Mouse (Mus musculus) lung, embryonic 15.5 days (tissue): ENCODE results near the gene Mmrn1. TPM values are rescaled to one million over a fixed set of nuclear protein-coding genes. Genes with fewer than 3 reads are reported as not detected.
A peak's percentile ranks its signal among the peaks of the same experiment; 100 is the strongest.
"Not testable (repeated sequence)": the region's sequence is repeated elsewhere in the genome, so short reads cannot be mapped to it uniquely, and the experiment has no call there.

Experiments
- ATAC-seq: fragments of 200-750 bp; cut with Nextera tagmentation; 2 replicates; pipeline ENCODE4 v1.8.0; 2017; ENCODE audit warnings: moderate number of reproducible peaks, borderline replicate concordance; ENCODE audit not compliant: low FRiP score, low TSS enrichment; ENCODE audit errors: extremely low read depth
- H3K27ac ChIP-seq: fragments of 300-500 bp; sonication (generic); 2 replicates; pipeline ENCODE4 v1.5.1; 2015; ENCODE audit warnings: moderate library complexity, mild to moderate bottlenecking, inconsistent platforms
- H3K27me3 ChIP-seq: fragments of 300-500 bp; sonication (generic); 2 replicates; pipeline ENCODE4 v1.6.1; 2015; ENCODE audit warnings: inconsistent platforms
- H3K36me3 ChIP-seq: fragments of 300-500 bp; sonication (generic); 2 replicates; pipeline ENCODE4 v1.6.1; 2015; ENCODE audit warnings: inconsistent platforms
- H3K4me1 ChIP-seq: fragments of 300-500 bp; sonication (generic); 2 replicates; pipeline ENCODE4 v1.6.1; 2015; ENCODE audit warnings: inconsistent platforms
- H3K4me2 ChIP-seq: fragments of 300-500 bp; sonication (generic); 2 replicates; pipeline ENCODE4 v1.6.1; 2015; ENCODE audit warnings: inconsistent platforms, mild to moderate bottlenecking, moderate library complexity
- H3K4me3 ChIP-seq: fragments of 300-500 bp; sonication (generic); 2 replicates; pipeline ENCODE4 v1.5.1; 2015; ENCODE audit warnings: mild to moderate bottlenecking, inconsistent platforms
- H3K9ac ChIP-seq: fragments of 300-500 bp; sonication (generic); 2 replicates; pipeline ENCODE4 v1.6.1; 2015; ENCODE audit warnings: inconsistent platforms
- H3K9me3 ChIP-seq: fragments of 300-500 bp; sonication (generic); 2 replicates; pipeline ENCODE4 v1.6.1; 2016; ENCODE audit warnings: inconsistent platforms
- WGBS: fragments of 180-500 bp; shearing (Covaris S2); methylation state at CpG from one replicate; pipeline ENCODE4 v1.1.7; 2015; 5-methylcytosine and 5-hydroxymethylcytosine counted together
- polyA plus RNA-seq: library from polyadenylated mRNA; unstranded; fragments of >200 nt; fragmentation: Nextera tagmentation; extraction: Ambion mirVana; gene quantifications from 2 replicates; pipeline ENCODE4 v1.2.1, GENCODE M21; 2015

Mmrn1 gene
- polyA plus RNA-seq: 22.0 and 22.8 TPM in 2 replicates

DNA sequence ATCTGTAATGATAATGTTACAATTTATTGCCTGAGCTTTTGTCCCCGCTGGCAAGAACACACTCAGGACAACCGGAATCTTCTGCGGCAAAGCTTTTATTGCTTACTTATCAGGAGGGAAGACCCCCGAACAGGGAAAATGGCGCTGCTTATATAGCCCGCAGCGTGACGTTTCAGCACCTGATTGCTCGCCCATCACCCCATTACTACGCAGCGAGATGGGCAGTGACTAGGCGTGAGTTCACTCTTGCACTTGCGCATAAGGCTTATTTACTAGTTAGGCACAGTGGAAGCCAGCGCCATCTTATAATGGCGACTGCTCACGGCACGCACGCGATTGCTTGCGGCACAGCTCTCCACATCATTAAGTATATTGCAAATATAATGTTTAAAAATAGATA, at the start of gene Mmrn1:
TSS of gene Mmrn1 (plus strand) at position 301 of the 400 bp plus-strand sequence.
- WGBS: 94% methylated on average over 20 of the region's 20 CpGs
- H3K4me3 ChIP-seq, H3K36me3 ChIP-seq, H3K27ac ChIP-seq, H3K9me3 ChIP-seq, H3K4me2 ChIP-seq, ATAC-seq, H3K4me1 ChIP-seq, H3K27me3 ChIP-seq, H3K9ac ChIP-seq: not testable (repeated sequence)

DNA sequence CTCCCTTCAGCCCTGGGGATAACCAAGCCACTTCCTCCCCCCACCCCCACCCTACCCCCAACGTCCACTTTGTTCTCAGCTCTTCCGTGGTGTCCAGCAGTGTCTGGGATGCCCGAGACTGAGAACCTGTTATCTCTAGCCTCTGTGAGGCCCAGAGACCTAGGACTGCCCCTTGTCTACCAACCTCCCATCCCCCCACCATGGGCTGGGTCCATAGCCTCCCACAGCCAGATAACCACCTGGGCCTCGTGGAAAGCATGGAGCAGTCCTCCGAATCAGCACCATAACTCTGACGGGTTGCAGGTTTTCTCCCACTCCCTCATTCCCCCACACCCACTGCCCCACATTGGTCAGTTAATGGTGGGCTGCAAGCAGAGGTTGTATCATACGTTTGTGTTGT, 44.4 kb upstream of the Mmrn1 start:
- no peaks in the 10 kb centered on the region for H3K36me3 ChIP-seq
- no peak for ATAC-seq
- H3K9me3 ChIP-seq: no peaks in the 10 kb centered on the region
- WGBS: 80% methylated on average over 7 of the region's 7 CpGs
- no peak overlapping the region for H3K9ac ChIP-seq
- H3K4me2 ChIP-seq: no peak overlapping the region
- H3K27me3 ChIP-seq: no peaks in the 10 kb centered on the region
- no peaks in the 10 kb centered on the region for H3K4me1 ChIP-seq
- H3K4me3 ChIP-seq: no peak overlapping the region
- no peak overlapping the region for H3K27ac ChIP-seq

DNA sequence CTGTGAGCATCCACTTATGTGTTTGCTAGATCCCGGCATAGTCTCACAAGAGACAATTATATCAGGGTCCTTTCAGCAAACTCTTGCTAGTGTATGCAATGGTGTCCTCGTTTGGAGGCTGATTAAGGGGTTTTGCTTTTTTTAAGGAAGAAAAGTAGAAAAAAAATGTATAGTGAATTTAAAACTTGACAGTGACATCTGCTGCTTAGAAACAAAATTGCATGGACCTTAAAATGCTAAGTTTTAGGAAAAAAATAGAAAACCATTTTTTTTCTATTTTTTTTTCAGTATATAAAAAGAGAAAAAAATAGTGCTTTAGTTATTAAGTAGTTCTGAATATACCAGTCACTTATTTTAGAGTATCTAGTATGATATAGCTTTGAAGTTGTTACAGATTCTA, 43.2 kb upstream of the Mmrn1 start:
- Histone ChIP-seq H3K9ac (no peak overlapping the region), H3K27me3 (no peaks in the 10 kb centered on the region), H3K36me3 (no peaks in the 10 kb centered on the region), H3K27ac (no peak overlapping the region), H3K4me2 (no peak overlapping the region), H3K9me3 (no peaks in the 10 kb centered on the region), H3K4me1 (no peaks in the 10 kb centered on the region), H3K4me3 (no peak overlapping the region)
- ATAC-seq: no peak
- 69% methylated on average over 2 of the region's 2 CpGs for WGBS

DNA sequence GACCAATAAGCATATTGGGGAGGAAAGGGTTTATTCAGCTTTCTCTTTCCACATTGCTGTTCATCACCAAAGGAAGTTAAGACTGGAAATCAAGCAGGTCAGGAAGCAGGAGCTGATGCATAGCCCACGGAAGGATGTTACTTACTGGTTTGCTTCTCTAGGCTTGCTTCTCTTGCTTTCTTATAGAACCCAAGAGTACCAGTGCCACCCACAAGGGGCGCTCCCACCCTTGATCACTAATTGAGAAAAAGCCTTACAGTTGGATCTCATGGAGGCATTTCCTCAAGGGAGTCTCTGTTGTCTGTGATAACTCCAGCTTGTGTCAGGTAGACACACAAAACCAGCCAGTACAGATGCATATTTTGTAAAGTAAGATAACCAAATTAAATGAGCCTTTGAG, 17.5 kb upstream of the Mmrn1 start:
- H3K9ac ChIP-seq: no peak overlapping the region
- no peak overlapping the region for H3K4me3 ChIP-seq
- no peaks in the 10 kb centered on the region for H3K36me3 ChIP-seq
- no peaks in the 10 kb centered on the region for H3K9me3 ChIP-seq
- H3K4me1 ChIP-seq: no peaks in the 10 kb centered on the region
- no peaks in the 10 kb centered on the region for H3K27me3 ChIP-seq
- WGBS: 81% methylated on average over 2 of the region's 2 CpGs
- no peak for ATAC-seq
- H3K27ac ChIP-seq: no peak overlapping the region
- H3K4me2 ChIP-seq: no peak overlapping the region

GRCm38 (mm10) chr6:60931364-60931763, 6.6 kb downstream of the Mmrn1 start:
- Histone ChIP-seq H3K9ac (no peak overlapping the region), H3K27me3 (no peaks in the 10 kb centered on the region), H3K27ac (no peak overlapping the region), H3K4me3 (no peak overlapping the region), H3K9me3 (no peaks in the 10 kb centered on the region), H3K36me3 (no peaks in the 10 kb centered on the region), H3K4me1 (no peaks in the 10 kb centered on the region; the same call in 1 of the 2 replicates), H3K4me2 (no peak overlapping the region)
- ATAC-seq: no peak

- no peaks in the 10 kb centered on the region for H3K27me3 ChIP-seq
- H3K9me3 ChIP-seq: no peaks in the 10 kb centered on the region
- ATAC-seq: no peak
- WGBS: 28% methylated on average over 4 of the region's 4 CpGs
- no peak overlapping the region for H3K9ac ChIP-seq
- H3K4me1 ChIP-seq: no peaks in the 10 kb centered on the region; the same call in 1 of the 2 replicates
- H3K27ac ChIP-seq: no peak overlapping the region
- H3K4me2 ChIP-seq: no peak overlapping the region
- H3K4me3 ChIP-seq: no peak overlapping the region
- no peaks in the 10 kb centered on the region for H3K36me3 ChIP-seq
Measured at GRCm38 (mm10) chr6:60934835-60935234, 10.1 kb downstream of the Mmrn1 start.

DNA sequence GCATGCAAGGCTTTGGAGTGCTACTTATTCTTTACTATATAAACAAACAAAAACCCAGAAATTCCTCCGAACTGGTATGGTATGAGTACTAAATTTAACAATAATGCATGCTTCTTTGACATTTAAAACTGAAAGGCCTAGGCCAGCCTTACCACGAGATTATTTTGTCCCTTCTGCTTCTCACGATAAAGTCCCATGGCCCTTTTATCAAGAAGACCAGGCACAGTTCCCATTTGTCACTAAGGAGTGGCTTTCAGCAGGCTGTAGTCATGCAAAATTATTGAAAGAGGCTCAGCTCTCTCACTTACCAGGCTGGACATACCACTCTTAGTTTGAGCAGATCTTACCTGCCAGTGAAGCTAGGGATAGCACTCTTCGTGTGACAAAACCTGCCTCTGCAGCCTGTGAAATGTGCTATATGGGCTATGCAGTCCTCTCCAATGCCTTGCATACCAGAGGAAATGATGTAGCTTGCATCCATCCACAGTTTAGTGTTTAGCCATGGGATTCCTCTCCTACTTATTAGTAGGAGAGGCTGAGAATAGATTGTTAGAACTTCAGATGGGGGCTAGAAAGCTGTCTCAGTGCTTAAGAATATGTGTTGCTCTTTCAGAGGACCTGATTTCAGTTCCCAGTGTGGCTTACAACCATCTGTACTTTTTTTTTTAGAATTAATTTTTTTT, 10.8 kb downstream of the Mmrn1 start:
- no peaks in the 10 kb centered on the region for H3K27me3 ChIP-seq
- no peaks in the 10 kb centered on the region; the same call in 1 of the 2 replicates for H3K4me1 ChIP-seq
- H3K36me3 ChIP-seq: no peaks in the 10 kb centered on the region
- H3K9me3 ChIP-seq: no peaks in the 10 kb centered on the region
- no peak overlapping the region for H3K4me3 ChIP-seq
- no peak; the same call in 1 of the 2 replicates for ATAC-seq
- H3K9ac ChIP-seq: no peak overlapping the region
- H3K4me2 ChIP-seq: no peak overlapping the region
- 29% methylated on average over 4 of the region's 4 CpGs for WGBS
- no peak overlapping the region for H3K27ac ChIP-seq

GRCm38 (mm10) chr6:60944178-60944577, 19.4 kb downstream of the Mmrn1 start:
- no peaks in the 10 kb centered on the region for H3K36me3 ChIP-seq
- 65% methylated on average over 7 of the region's 7 CpGs for WGBS
- peak overlapping the region; percentile 35; the same call in 1 of the 2 replicates for H3K27ac ChIP-seq
- no peaks in the 10 kb centered on the region for H3K4me1 ChIP-seq
- H3K27me3 ChIP-seq: no peaks in the 10 kb centered on the region
- ATAC-seq: no peak
- H3K9ac ChIP-seq: no peak overlapping the region
- no peaks in the 10 kb centered on the region for H3K9me3 ChIP-seq
- peak overlapping the region; percentile 22 for H3K4me3 ChIP-seq
- H3K4me2 ChIP-seq: peak overlapping the region; percentile 28

- Histone ChIP-seq H3K4me3 (peak overlapping the region; percentile 22), H3K4me1 (no peaks in the 10 kb centered on the region), H3K9ac (no peak overlapping the region), H3K27me3 (no peaks in the 10 kb centered on the region), H3K36me3 (no peaks in the 10 kb centered on the region), H3K9me3 (no peaks in the 10 kb centered on the region), H3K4me2 (peak overlapping the region; percentile 28), H3K27ac (peak overlapping the region; percentile 35)
- 55% methylated on average over 9 of the region's 9 CpGs for WGBS
- ATAC-seq: no peak
Measured at GRCm38 (mm10) chr6:60944621-60945020, 19.8 kb downstream of the Mmrn1 start.

GRCm38 (mm10) chr6:60950415-60950814, 25.6 kb downstream of the Mmrn1 start:
- no peak overlapping the region for H3K4me2 ChIP-seq
- H3K27me3 ChIP-seq: no peaks in the 10 kb centered on the region
- 56% methylated on average over 3 of the region's 3 CpGs for WGBS
- H3K36me3 ChIP-seq: no peaks in the 10 kb centered on the region
- no peak overlapping the region for H3K4me3 ChIP-seq
- H3K9me3 ChIP-seq: no peaks in the 10 kb centered on the region
- H3K4me1 ChIP-seq: no peaks in the 10 kb centered on the region
- no peak overlapping the region for H3K9ac ChIP-seq
- no peak for ATAC-seq
- H3K27ac ChIP-seq: no peak overlapping the region

DNA sequence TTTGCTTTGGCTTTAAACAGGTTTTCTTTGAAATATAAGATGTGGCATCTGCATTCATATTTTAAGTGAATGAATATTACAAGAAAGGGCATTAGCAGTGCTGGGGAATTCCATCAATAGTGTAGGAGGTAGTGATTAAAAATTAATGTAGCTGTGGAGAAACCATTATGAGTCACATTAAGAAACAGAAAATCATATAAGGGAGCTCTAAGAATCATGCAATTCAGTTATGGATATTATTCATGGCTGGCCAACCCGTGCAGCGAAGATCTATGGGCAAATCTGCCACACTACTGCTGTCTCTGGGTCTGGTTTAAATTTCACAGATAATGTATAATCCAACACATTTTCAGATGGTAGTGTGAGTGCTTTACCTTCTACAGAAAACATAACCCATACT, 36.5 kb downstream of the Mmrn1 start:
- Histone ChIP-seq H3K4me2 (no peak overlapping the region), H3K27me3 (no peaks in the 10 kb centered on the region), H3K9ac (no peak overlapping the region), H3K4me1 (no peaks in the 10 kb centered on the region), H3K9me3 (no peaks in the 10 kb centered on the region), H3K36me3 (no peaks in the 10 kb centered on the region), H3K4me3 (no peak overlapping the region), H3K27ac (no peak overlapping the region)
- no peak for ATAC-seq
- 64% methylated on average over 2 of the region's 2 CpGs for WGBS

DNA sequence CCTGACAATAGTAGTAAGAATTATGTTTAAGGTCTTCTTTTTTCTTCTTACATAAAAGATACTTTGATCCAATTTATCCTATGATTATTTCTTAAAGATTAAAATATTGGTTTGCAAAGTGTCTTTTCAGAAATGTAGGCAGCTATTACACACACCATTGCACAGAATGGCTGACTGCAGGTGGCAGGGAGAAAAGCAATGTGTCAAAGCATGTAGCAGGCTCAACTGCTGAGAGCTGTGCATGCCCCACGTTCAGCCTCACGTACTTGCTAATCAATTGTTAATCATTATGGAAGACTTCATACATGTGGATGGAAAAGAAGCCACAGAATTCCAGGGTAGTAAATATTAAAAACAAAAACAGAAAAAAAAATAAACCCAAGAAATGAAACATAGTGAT, 37.1 kb downstream of the Mmrn1 start:
- 51% methylated on average over 2 of the region's 2 CpGs for WGBS
- Histone ChIP-seq H3K9ac (no peak overlapping the region), H3K4me2 (no peak overlapping the region), H3K4me1 (no peaks in the 10 kb centered on the region), H3K27me3 (no peaks in the 10 kb centered on the region), H3K36me3 (no peaks in the 10 kb centered on the region), H3K9me3 (no peaks in the 10 kb centered on the region), H3K27ac (no peak overlapping the region), H3K4me3 (no peak overlapping the region)
- no peak for ATAC-seq

DNA sequence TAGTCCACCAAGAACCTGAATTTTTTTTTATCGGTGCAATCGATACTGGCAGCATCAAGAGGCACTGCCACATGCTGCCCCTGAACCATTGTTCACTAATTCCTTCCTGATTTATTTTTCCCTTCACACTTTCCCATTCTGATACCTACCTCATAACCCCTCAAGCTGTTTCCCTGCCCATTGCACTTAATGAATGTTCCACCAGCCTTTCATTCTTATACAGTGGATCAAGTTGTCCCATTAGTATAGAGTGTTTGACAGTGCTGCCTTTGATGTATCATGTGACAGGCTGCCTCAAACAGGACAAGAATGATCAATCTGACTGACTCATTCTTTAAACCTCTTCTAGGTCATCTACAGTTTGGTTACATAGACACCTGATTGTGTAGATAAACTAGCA, 37.9 kb downstream of the Mmrn1 start:
- WGBS: 42% methylated on average over 2 of the region's 2 CpGs
- Histone ChIP-seq H3K9ac (no peak overlapping the region), H3K27ac (no peak overlapping the region), H3K4me1 (no peaks in the 10 kb centered on the region), H3K4me2 (no peak overlapping the region), H3K4me3 (no peak overlapping the region), H3K27me3 (no peaks in the 10 kb centered on the region), H3K9me3 (no peaks in the 10 kb centered on the region), H3K36me3 (no peaks in the 10 kb centered on the region)
- no peak for ATAC-seq
